Mouse (Mus musculus): ENCODE data around the gene Morc1.
A peak's percentile ranks its signal among the peaks of the same experiment; 100 is the strongest.

The Morc1 gene

GRCm38 (mm10) chr16:48632351-48632750 is 201.3 kb downstream of the Morc1 start:
- no peak for DNase-seq

GRCm38 (mm10) chr16:48646246-48646645 is 215.2 kb downstream of the Morc1 start:
- DNase-seq = no peak

DNA sequence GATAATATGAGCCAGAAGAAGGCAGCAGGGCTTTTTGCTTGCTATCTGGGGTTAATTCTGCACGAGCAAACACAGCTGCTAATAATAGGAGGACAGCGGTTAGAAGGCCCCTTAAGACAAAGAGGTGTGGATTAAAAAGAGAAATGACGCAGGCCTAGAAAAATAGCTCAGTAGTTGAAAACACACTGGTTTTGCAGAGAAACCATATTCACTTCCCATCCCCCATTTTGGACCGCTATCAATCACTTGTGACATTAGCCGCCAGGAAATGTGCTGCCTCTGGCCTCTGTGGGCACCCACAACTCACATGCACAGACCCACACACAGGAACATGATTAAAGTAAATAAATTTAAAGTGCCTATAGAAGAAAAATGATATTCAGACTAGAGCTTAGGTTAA is 240.7 kb downstream of the Morc1 start:
- DNase-seq = no peak

DNA sequence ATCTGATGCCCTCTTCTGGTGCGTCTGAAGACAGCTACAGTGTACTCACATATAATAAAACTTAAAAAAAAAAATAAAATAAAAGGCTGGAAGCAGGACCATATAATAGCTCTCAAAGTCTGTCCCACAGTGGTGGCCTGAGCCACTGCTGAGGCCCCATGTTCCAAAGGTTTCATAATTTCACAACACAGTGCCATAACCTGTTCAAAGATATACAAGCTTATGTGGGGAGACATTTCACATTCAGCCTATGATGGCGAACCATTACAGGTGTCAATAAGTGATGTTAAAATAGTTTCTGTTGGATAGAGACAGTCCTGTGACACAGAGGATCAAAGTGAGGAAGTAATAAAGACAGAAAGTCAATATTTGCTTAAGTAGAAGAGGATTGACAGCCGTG is 241.6 kb downstream of the Morc1 start:
- no peak for DNase-seq

GRCm38 (mm10) chr16:48675607-48676006 is 244.6 kb downstream of the Morc1 start:
- peak; percentile 32 for DNase-seq

DNA sequence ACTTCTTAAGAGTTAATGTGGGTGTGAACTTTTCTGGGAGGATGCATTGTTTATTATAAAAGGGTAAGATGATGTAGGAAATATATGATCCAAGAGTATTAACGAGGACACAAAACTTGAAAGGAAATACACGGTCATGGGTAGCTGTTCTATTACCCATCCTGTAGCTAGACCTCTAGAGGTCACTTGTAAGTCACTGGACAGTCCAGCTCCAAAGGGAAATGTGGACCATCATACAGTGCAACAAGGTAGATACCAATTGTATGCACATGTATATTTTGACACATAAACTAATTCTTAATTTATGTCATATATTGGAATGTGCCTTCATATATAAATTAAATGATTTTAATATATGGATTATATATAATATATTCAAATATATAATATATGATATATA is 245.2 kb downstream of the Morc1 start:
- DNase-seq = no peak

GRCm38 (mm10) chr16:48677381-48677780 is 246.3 kb downstream of the Morc1 start:
- DNase-seq = no peak

GRCm38 (mm10) chr16:48678029-48678428 is 247.0 kb downstream of the Morc1 start:
- no peak for DNase-seq
